Mouse (Mus musculus) testis, adult 2 months (tissue): ENCODE measurements around the gene Casp9. TPM values are rescaled to one million over a fixed set of nuclear protein-coding genes. Genes with fewer than 3 reads are reported as not detected.

Source experiments
- H3K27ac ChIP-seq: fragments of 200-500 bp; 2 replicates; pipeline ENCODE4 v1.5.1; 2012; ENCODE audit warnings: low read depth, low read length; ENCODE audit not compliant: control insufficient read depth, insufficient read depth
- H3K27me3 ChIP-seq: fragments of 200-500 bp; 2 replicates; pipeline ENCODE4 v1.6.1; 2012; ENCODE audit warnings: mild to moderate bottlenecking, low read length, moderate library complexity; ENCODE audit not compliant: control insufficient read depth, insufficient read depth
- H3K36me3 ChIP-seq: fragments of 200-500 bp; 2 replicates; pipeline ENCODE4 v1.6.1; 2012; ENCODE audit warnings: mild to moderate bottlenecking, low read length; ENCODE audit not compliant: control insufficient read depth, insufficient read depth
- H3K4me1 ChIP-seq: fragments of 200-500 bp; 2 replicates; pipeline ENCODE4 v1.6.1; 2012; ENCODE audit warnings: low read length; ENCODE audit not compliant: control insufficient read depth, insufficient read depth
- H3K4me3 ChIP-seq: fragments of 200-500 bp; 2 replicates; pipeline ENCODE4 v1.5.1; 2012; ENCODE audit warnings: low read depth, mild to moderate bottlenecking, low read length, moderate library complexity, mixed read lengths; ENCODE audit not compliant: control insufficient read depth
- CTCF ChIP-seq: fragments of 200-500 bp; IDR thresholded peaks from 2 replicates; pipeline ENCODE4 v1.5.1; 2012; ENCODE audit warnings: low read depth, mild to moderate bottlenecking, inconsistent platforms, low read length, moderate library complexity; ENCODE audit not compliant: control insufficient read depth, insufficient read depth, insufficient replicate concordance
- POLR2A ChIP-seq: fragments of 200-500 bp; IDR thresholded peaks from 2 replicates; pipeline ENCODE4 v1.6.1; 2012; ENCODE audit warnings: low read depth, mild to moderate bottlenecking, inconsistent platforms, low read length, moderate library complexity; ENCODE audit not compliant: control insufficient read depth
- polyA plus RNA-seq: library from polyadenylated mRNA; depleted of rRNA; stranded (reverse); fragments of >200 nt; gene quantifications from 2 replicates; pipeline ENCODE4 v1.2.3, GENCODE M21; 2012

The Casp9 gene
- polyA plus RNA-seq, 1 experiment = 7.8 TPM

GRCm38 (mm10) chr4:141805886-141806285 is 12.5 kb downstream of the Casp9 start:
- no peaks in the 10 kb centered on the region for H3K4me1 ChIP-seq
- no peak overlapping the region for H3K27ac ChIP-seq
- peaks cover 2% of the 10 kb centered on the region for H3K36me3 ChIP-seq

GRCm38 (mm10) chr4:141809850-141810464 is 16.5 kb downstream of the Casp9 start:
- TF ChIP-seq CTCF (peak; percentile 63; the same call in 1 of the 2 replicates), POLR2A (no peak)
- Histone ChIP-seq H3K27me3 (no peaks in the 10 kb centered on the region), H3K36me3 (peaks cover 2% of the 10 kb centered on the region)

More at GRCm38 (mm10) chr4:141805886-141806285, 12.5 kb downstream of the Casp9 start:
- no peak for TF ChIP-seq CTCF
- TF ChIP-seq POLR2A = no peak
- no peak overlapping the region for H3K4me3 ChIP-seq
- H3K27me3 ChIP-seq = no peaks in the 10 kb centered on the region

GRCm38 (mm10) chr4:141810975-141811374 is 17.6 kb downstream of the Casp9 start:
- Histone ChIP-seq H3K27ac (no peak overlapping the region), H3K4me3 (no peak overlapping the region), H3K36me3 (peaks cover 2% of the 10 kb centered on the region), H3K27me3 (no peaks in the 10 kb centered on the region), H3K4me1 (no peaks in the 10 kb centered on the region)
- no peak for TF ChIP-seq CTCF
- TF ChIP-seq POLR2A = no peak

More at GRCm38 (mm10) chr4:141809850-141810464, 16.5 kb downstream of the Casp9 start:
- Histone ChIP-seq H3K27ac (no peak overlapping the region), H3K4me1 (no peaks in the 10 kb centered on the region), H3K4me3 (no peak overlapping the region)

- no peak overlapping the region for H3K4me3 ChIP-seq
- no peaks in the 10 kb centered on the region for H3K27me3 ChIP-seq
- H3K36me3 ChIP-seq = peaks cover 2% of the 10 kb centered on the region
- TF ChIP-seq POLR2A (no peak), CTCF (no peak)
- H3K4me1 ChIP-seq = no peaks in the 10 kb centered on the region
- no peak overlapping the region for H3K27ac ChIP-seq
Observed at GRCm38 (mm10) chr4:141811375-141811774, 18.0 kb downstream of the Casp9 start.

- Histone ChIP-seq H3K36me3 (no peaks in the 10 kb centered on the region; the same call in 1 of the 2 replicates), H3K27ac (no peak overlapping the region), H3K27me3 (no peaks in the 10 kb centered on the region), H3K4me1 (peaks cover 4% of the 10 kb centered on the region), H3K4me3 (no peak overlapping the region)
- TF ChIP-seq CTCF (no peak), POLR2A (no peak)
Observed at GRCm38 (mm10) chr4:141816267-141816666, 22.9 kb downstream of the Casp9 start.

GRCm38 (mm10) chr4:141816776-141817655 is 23.6 kb downstream of the Casp9 start:
- H3K27ac ChIP-seq = no peak overlapping the region
- H3K4me3 ChIP-seq = no peak overlapping the region
- H3K36me3 ChIP-seq = no peaks in the 10 kb centered on the region; the same call in 1 of the 2 replicates
- H3K27me3 ChIP-seq = no peaks in the 10 kb centered on the region
- TF ChIP-seq CTCF = no peak
- TF ChIP-seq POLR2A = no peak
- peaks cover 11% of the 10 kb centered on the region for H3K4me1 ChIP-seq

GRCm38 (mm10) chr4:141817706-141818105 is 24.3 kb downstream of the Casp9 start:
- H3K27me3 ChIP-seq = no peaks in the 10 kb centered on the region
- no peak overlapping the region for H3K4me3 ChIP-seq
- H3K4me1 ChIP-seq = peaks cover 14% of the 10 kb centered on the region
- TF ChIP-seq POLR2A = no peak
- no peak for TF ChIP-seq CTCF
- H3K27ac ChIP-seq = no peak overlapping the region
- no peaks in the 10 kb centered on the region; the same call in 1 of the 2 replicates for H3K36me3 ChIP-seq
